Mouse (Mus musculus): Measurements from ENCODE around the gene Numbl.

DNA sequence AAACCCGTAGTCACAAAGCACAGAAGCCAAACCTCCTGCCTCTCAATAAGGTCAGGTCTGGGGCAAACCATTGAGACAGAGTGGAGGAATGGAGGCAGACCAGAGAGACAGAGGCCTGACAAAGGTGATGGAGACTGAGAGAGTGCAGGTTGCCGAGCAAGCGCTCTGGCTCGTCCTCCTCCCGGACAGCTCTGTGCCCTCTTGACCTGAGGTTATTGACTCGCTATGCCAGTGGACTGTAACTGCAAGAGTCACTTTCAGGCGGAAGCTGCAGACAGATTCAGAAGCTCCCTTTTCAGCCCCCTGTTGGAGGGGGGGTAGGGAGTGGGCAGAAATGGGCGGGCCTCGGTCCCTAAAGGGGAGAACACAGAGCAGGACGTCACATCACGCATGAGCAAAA is 38.3 kb upstream of the Numbl start:
- TF ChIP-seq POLR2A (IDR thresholded peaks at IDR 0.05; ENCODE audit: extremely low read depth, insufficient read depth, low read length): no peak
- TF ChIP-seq CTCF (IDR thresholded peaks at IDR 0.05; ENCODE audit: extremely low read depth, insufficient read depth, low read length): no peak
